Mouse (Mus musculus) stomach, postnatal 0 days (tissue): Measurements from ENCODE around the gene Ctc1.

Source experiments
- CTCF ChIP-seq: IDR thresholded peaks from 2 replicates; pipeline ENCODE4 v1.5.1; 2016; ENCODE audit warnings: antibody characterized with exemption, low read depth, mild to moderate bottlenecking, moderate library complexity
- EP300 ChIP-seq: optimal IDR thresholded peaks from 2 replicates; pipeline ENCODE3; 2016; ENCODE audit warnings: antibody characterized with exemption

GRCm38 (mm10) chr11:68988341-68988740 lies 27.4 kb upstream of the Ctc1 start:
- TF ChIP-seq CTCF: no peak
- TF ChIP-seq EP300: no peak
